Mouse (Mus musculus) A20 (cell line): ENCODE measurements at regions not wholly inside any gene's neighbourhood (a gene's known extent, or its start where the extent isn't known, plus 50 kb on each side); places are given as distances from the start of the nearest gene placed in this dataset.

Source experiments
- DNase-seq: peaks from one replicate; pipeline ENCODE4 v3.0.0-alpha.2; 2011; ENCODE audit warnings: low read depth, low spot score

GRCm38 (mm10) chr4:32179707-32180241 lies 58.8 kb upstream of the Bach2 start:
- DNase-seq = peak; percentile 68

GRCm38 (mm10) chr4:32183791-32184190 lies 54.8 kb upstream of the Bach2 start:
- DNase-seq = no peak

GRCm38 (mm10) chr4:32185986-32186385 lies 52.6 kb upstream of the Bach2 start:
- DNase-seq = no peak

DNA sequence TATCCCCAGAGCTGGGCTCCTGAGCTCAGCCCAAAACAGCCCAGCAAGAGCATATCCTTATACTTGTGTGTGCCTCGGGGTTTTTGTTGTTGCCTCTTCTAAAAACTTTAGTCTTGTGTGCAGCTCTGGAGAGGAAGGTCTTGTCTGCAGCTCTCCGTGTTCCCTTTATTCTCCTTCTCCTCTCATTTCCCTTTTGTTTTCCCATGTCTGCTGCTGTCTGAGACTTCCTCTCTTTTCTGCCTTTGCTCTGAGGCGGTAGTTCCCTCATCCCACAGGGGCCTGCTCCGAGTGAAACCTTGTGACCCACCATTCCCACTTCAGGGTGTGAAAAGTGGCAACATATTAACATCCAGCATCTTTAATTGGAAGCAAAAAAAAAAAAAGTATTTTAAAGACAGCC lies 51.5 kb upstream of the Bach2 start:
- no peak for DNase-seq

DNA sequence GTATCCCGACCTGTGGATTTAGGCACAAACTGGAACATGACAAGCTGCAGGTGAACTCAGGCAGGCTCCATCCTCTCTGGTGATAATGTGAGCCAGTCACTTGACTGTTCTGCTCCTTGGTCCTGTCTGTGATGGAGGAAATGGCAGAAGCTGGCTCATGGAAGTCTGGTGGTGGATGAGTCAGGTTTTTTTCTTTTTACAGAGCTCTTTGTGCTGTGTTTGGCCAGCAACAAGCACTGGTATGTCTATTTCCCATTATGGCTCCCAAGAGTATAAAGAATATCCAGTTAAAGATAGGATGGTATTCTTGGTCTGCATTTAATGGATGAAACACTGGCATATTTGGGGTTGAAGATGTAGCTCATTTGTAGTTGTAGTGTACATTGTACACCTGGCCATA lies 50.5 kb upstream of the Bach2 start:
- no peak for DNase-seq

- DNase-seq = no peak
Measured at GRCm38 (mm10) chr4:32188752-32189415, 49.7 kb upstream of the Bach2 start.
